10 mouse cellular contexts compared by ENCODE assay signal in the genomic region with DNA sequence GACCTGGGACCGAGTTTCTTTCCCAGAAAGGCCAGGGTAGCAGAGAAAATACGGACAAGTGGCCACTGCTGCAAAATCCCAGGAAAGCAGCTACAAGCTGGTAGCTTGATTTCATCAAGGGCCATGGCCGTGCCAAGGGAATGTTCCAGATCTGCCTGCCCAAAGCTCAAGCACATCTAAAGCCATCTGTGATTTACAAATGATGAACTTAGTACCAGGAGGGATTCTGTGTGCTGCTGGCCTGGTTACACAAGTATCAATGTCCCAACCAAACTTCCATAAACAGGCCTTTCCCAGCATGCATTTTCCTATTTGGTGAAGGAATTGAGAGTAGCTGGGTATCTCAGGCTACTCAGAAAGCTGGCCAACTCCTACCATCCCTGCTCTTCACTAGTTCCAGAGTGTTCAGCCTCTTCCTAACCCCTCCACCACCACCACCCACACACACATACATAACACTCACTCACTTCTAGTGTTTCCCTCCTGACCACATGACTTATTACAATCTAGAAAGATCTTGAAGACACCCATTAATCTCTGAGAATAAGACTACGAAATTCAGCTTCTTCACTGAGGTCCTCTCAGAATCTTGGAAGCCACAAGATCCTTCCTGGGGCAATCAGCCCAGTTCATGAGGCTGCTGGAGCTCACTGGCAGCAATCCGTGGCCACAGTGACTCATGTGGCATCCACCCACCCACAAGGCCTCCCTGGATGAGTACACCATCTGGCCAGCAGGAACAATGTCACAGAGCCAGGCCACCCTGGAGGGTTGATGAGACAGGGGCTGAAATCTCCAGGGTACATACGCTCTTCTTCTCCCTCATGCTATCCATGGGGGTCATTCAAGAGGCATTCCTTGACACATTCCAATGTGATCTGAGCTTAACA. TPM values are rescaled to one million over a fixed set of nuclear protein-coding genes. Genes with fewer than 3 reads are reported as not detected.
DNase-seq lines count a peak whose midpoint lies in the region; ATAC-seq and TF ChIP-seq lines count a peak whose summit lies in the region.
"Had no signal": no experiment of that assay in that cellular context is flagged by ENCODE, and none has a peak within 500 bp of the region (broad histone marks: within the 10 kb centered on the region; RNA-seq: fewer than 3 reads in every experiment).

No protein-coding gene starts in this region.

- H3K9ac ChIP-seq in forebrain, postnatal 0 days = no peak overlapping the region
- no peak overlapping the region for H3K9ac ChIP-seq in hindbrain, postnatal 0 days (replicated peaks; ENCODE audit: low read length)
- H3K9ac ChIP-seq: midbrain, embryonic 12.5 days had no signal

- no peaks in the 10 kb centered on the region for H3K36me3 ChIP-seq in heart, embryonic 10.5 days
- no peaks in the 10 kb centered on the region for H3K36me3 ChIP-seq in forebrain, postnatal 0 days (ENCODE audit: insufficient read depth)
- H3K36me3 ChIP-seq in hindbrain, postnatal 0 days (ENCODE audit: insufficient read depth, low read length) = no peaks in the 10 kb centered on the region
- H3K36me3 ChIP-seq: midbrain, embryonic 12.5 days had no signal

- no peak overlapping the region for H3K27ac ChIP-seq in heart, embryonic 10.5 days
- H3K27ac ChIP-seq in left cerebral cortex, adult 2 months = no peak overlapping the region
- no peak overlapping the region for H3K27ac ChIP-seq in forebrain, postnatal 0 days (ENCODE audit: low read depth, low read length)
- no peak overlapping the region for H3K27ac ChIP-seq in hindbrain, postnatal 0 days
- H3K27ac ChIP-seq: midbrain, embryonic 12.5 days had no signal

- CTCF ChIA-PET in Patski (lab: Charles Lee) = no interaction called here

- no peaks in the 10 kb centered on the region for H3K27me3 ChIP-seq in Patski
- H3K27me3 ChIP-seq in heart, embryonic 10.5 days (ENCODE audit: insufficient read depth, poor library complexity, severe bottlenecking) = no peaks in the 10 kb centered on the region
- H3K27me3 ChIP-seq in forebrain, postnatal 0 days (ENCODE audit: insufficient read depth, low read length) = no peaks in the 10 kb centered on the region
- H3K27me3 ChIP-seq in hindbrain, postnatal 0 days (ENCODE audit: insufficient read depth, low read length) = no peaks in the 10 kb centered on the region
- H3K27me3 ChIP-seq: midbrain, embryonic 12.5 days had no signal

- intact Hi-C loops in left cerebral cortex, adult 2 months (cut with DNase I) = no loop called here

- no peaks in the 10 kb centered on the region for H3K4me1 ChIP-seq in heart, embryonic 10.5 days
- no peaks in the 10 kb centered on the region for H3K4me1 ChIP-seq in forebrain, postnatal 0 days (ENCODE audit: insufficient read depth)
- no peaks in the 10 kb centered on the region for H3K4me1 ChIP-seq in hindbrain, postnatal 0 days (ENCODE audit: insufficient read depth, low read length)
- H3K4me1 ChIP-seq: midbrain, embryonic 12.5 days had no signal

- H3K9me3 ChIP-seq in heart, embryonic 10.5 days = no peaks in the 10 kb centered on the region
- no peaks in the 10 kb centered on the region for H3K9me3 ChIP-seq in forebrain, postnatal 0 days (ENCODE audit: low read length)
- no peaks in the 10 kb centered on the region for H3K9me3 ChIP-seq in hindbrain, postnatal 0 days (ENCODE audit: low read length)
- H3K9me3 ChIP-seq: midbrain, embryonic 12.5 days had no signal

- TF ChIP-seq CTCF in Patski (IDR thresholded peaks at IDR 0.05) = no peak
- TF ChIP-seq CTCF in left cerebral cortex, adult 2 months (IDR thresholded peaks at IDR 0.05) = no peak
- TF ChIP-seq CTCF in forebrain, postnatal 0 days (IDR thresholded peaks at IDR 0.05; ENCODE audit: low read depth) = no peak
- TF ChIP-seq CTCF in hindbrain, postnatal 0 days (IDR thresholded peaks at IDR 0.05; ENCODE audit: low read depth) = no peak

- POLR2A ChIA-PET in Patski (lab: Charles Lee) = no interaction called here

- in situ Hi-C loops in Patski (cut with MboI; ENCODE audit: low pct_unique_long_range_greater_than_20kb) = no loop called here

- no peak overlapping the region for H3K4me2 ChIP-seq in forebrain, postnatal 0 days (ENCODE audit: low read depth)
- H3K4me2 ChIP-seq in hindbrain, postnatal 0 days (ENCODE audit: low read depth, low read length) = no peak overlapping the region
- H3K4me2 ChIP-seq: midbrain, embryonic 12.5 days had no signal

- WGBS in heart, embryonic 10.5 days = 75% methylated on average over 6 of the region's 6 CpGs
- 86% methylated on average over 6 of the region's 6 CpGs for WGBS in forebrain, postnatal 0 days
- 84% methylated on average over 6 of the region's 6 CpGs for WGBS in hindbrain, postnatal 0 days

- peak; percentile 91 for ATAC-seq in Patski
- ATAC-seq in forebrain, postnatal 0 days = no peak
- no peak for ATAC-seq in hindbrain, postnatal 0 days

- H3K4me3 ChIP-seq in heart, embryonic 10.5 days = no peak overlapping the region
- H3K4me3 ChIP-seq in left cerebral cortex, adult 2 months = no peak overlapping the region
- no peak overlapping the region for H3K4me3 ChIP-seq in forebrain, postnatal 0 days (ENCODE audit: low read depth, low read length)
- no peak overlapping the region for H3K4me3 ChIP-seq in hindbrain, postnatal 0 days (ENCODE audit: low read length)
- H3K4me3 ChIP-seq: midbrain, embryonic 12.5 days had no signal

- DNase-seq in 3134 (ENCODE audit: extremely low read depth, insufficient read length, low spot score) = peak; percentile 88
- peak; percentile 50 for DNase-seq in Patski (ENCODE audit: low read depth, low spot score)
- DNase-seq in cerebellum, adult 9-11 months = peak; percentile 72
- peak; percentile 61 for DNase-seq in heart, embryonic 10.5 days (ENCODE audit: low spot score)
- DNase-seq in layer of hippocampus, postnatal 25 days (ENCODE audit: extremely low spot score in 1 of 2, low spot score in 1 of 2) = no peak
- DNase-seq in left cerebral cortex, adult 2 months (ENCODE audit: extremely low spot score in 1 of 2, low spot score in 2 of 2) = no peak
- DNase-seq in forebrain, postnatal 0 days = no peak
- no peak for DNase-seq in hindbrain, postnatal 0 days (ENCODE audit: low spot score)
- DNase-seq: kidney, adult 2 months had no signal

RNA-seq across cellular contexts. Expression of a gene that starts 4.1 kb away (rescaled TPM):
- 20.3 TPM for polyA plus RNA-seq in Patski (2021)
- polyA plus RNA-seq in heart, embryonic 10.5 days (2016; fragmentation: Nextera tagmentation; extraction: Ambion mirVana) = 2.4 and 9.7 TPM in 2 replicates
- total RNA-seq in layer of hippocampus, postnatal 25 days (2021) = 10 to 100 TPM; 30.9 to 36.8 TPM
- 10 to 100 TPM; 41.9 to 42.1 TPM for total RNA-seq in left cerebral cortex, adult 2 months (2021)
- 46.3 and 48.6 TPM in 2 replicates for total RNA-seq in forebrain, postnatal 0 days (2014; rRNA removed)
- polyA plus RNA-seq in forebrain, postnatal 0 days (2015; fragmentation: Nextera tagmentation; extraction: Ambion mirVana) = 38.3 and 57.8 TPM in 2 replicates
- 71.1 and 74.1 TPM in 2 replicates for total RNA-seq in hindbrain, postnatal 0 days (2014; rRNA removed)
- 72.1 and 74.9 TPM in 2 replicates for polyA plus RNA-seq in hindbrain, postnatal 0 days (2015; fragmentation: Nextera tagmentation; extraction: Ambion mirVana)

Comparison
In these comparisons a context has a peak if more than half of its experiments do, and no peak if none do; other contexts are left out.
1. DNase-seq: peak in 3134 (single experiment), Patski (single experiment), cerebellum, adult 9-11 months (single experiment) and heart, embryonic 10.5 days (single experiment); none in layer of hippocampus, postnatal 25 days (0 of 2), left cerebral cortex, adult 2 months (0 of 2), forebrain, postnatal 0 days (single experiment) and hindbrain, postnatal 0 days (single experiment).